Mouse (Mus musculus) left cerebral cortex, adult 8-10 months (tissue): ENCODE measurements at regions not wholly inside any gene's neighbourhood (a gene's known extent, or its start where the extent isn't known, plus 50 kb on each side); places are given as distances from the start of the nearest gene placed in this dataset.

Experiments
- DNase-seq, 2 experiments: peaks; one replicate each; pipeline ENCODE4 v3.0.0; 2022; ENCODE audit warnings: low spot score in 2 of 2

- DNase-seq: no peak
Measured at GRCm38 (mm10) chr19:50087277-50087676, 591.2 kb downstream of the Sorcs1 start.

GRCm38 (mm10) chr19:50077427-50078040 is 600.9 kb downstream of the Sorcs1 start:
- DNase-seq: no peak

DNA sequence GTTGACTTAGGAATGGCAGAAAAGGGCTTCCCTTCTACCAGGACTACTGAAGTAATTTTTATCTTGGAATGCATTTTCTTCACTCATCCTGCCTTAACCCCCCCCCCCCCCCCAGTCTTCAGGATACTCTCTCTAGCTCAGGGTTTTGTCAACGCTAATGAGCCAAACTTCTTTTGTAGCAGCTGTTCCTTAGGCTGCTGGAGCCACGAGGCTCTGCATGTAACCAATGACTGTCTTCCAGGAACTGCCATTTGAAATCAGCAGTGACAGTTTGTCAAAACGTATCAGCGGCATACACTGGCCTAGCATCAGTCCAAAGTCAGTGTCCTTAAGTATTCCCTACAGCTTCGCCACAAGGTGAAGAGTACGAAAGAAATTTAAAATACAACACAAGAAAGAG is 618.0 kb downstream of the Sorcs1 start:
- DNase-seq: no peak

- no peak for DNase-seq
Measured at GRCm38 (mm10) chr19:50052910-50053309, 625.5 kb downstream of the Sorcs1 start.

GRCm38 (mm10) chr19:50045761-50046160 is 632.7 kb downstream of the Sorcs1 start:
- no peak for DNase-seq

DNA sequence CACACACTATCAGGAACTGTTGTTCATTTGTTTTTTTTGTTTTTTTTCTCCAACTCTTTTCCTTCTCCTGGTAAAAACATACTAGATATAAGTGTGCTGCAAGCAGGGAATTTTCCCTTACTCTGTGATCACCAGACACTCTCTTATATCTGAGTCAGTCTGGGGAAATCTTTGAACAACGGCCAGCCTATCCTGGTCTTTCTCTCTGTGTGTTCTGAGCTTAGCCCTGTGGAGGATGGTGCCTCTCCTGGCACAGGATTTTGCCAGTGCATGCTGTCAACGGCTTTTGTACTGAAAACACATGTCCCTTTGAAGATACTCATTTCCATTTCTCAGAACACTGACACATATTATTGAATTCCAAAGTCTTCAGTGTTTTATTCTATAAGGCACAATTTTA is 664.8 kb downstream of the Sorcs1 start:
- DNase-seq: peak in 1 of 2 experiments; percentile 11

- no peak for DNase-seq
Measured at GRCm38 (mm10) chr19:50005248-50005647, 673.2 kb downstream of the Sorcs1 start.

DNA sequence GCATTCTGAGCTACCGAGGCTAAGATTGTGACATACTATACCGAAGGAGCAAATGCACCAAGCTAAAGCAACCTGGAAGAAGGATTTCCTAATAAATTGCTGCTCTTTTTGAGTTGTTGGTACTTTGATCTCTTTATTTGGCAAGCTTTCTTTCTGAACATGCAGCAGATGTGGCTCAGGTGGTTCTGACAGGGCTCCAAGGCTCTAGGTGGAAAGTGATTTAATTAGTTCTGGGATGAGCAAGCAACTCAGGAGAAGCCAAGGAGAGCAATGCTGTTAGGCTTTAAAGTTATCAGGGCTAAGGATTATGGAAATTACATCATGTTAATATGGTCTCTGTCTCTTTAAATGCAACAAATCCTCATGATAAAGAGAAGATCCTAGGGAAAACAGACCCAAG is 692.6 kb downstream of the Sorcs1 start:
- DNase-seq: no peak

GRCm38 (mm10) chr19:49966284-49966841 is 712.1 kb downstream of the Sorcs1 start:
- DNase-seq: peak; percentile 3 to 16

DNA sequence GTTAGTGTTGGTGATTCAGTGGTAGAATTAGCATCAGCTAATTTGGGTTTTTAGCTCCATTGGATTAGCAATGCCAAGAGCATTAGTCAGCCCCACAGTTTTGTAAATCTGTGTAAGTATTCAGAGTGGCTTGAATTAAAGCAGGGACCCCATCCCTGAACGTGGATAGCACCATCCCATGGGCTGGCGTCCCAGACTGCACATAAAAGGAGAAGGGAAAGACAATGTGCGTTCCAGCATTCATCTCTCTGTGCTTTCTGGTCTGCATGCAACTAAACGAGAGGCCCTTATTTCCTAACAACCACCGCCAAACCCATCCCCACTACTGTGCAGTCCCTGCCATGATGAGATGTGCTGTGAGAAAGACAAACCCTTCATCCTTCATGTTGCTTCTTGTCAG is 713.8 kb downstream of the Sorcs1 start:
- DNase-seq: peak in 1 of 2 experiments; percentile 4

- DNase-seq: no peak
Measured at GRCm38 (mm10) chr19:49958517-49958916, 719.9 kb downstream of the Sorcs1 start.

- DNase-seq: no peak
Measured at GRCm38 (mm10) chr19:49931202-49931601, 747.2 kb downstream of the Sorcs1 start.

GRCm38 (mm10) chr19:49911738-49912137 is 766.7 kb downstream of the Sorcs1 start:
- DNase-seq: no peak

GRCm38 (mm10) chr19:49880241-49880640 is 798.2 kb downstream of the Sorcs1 start:
- DNase-seq: no peak

GRCm38 (mm10) chr19:49860761-49861160 is 817.7 kb downstream of the Sorcs1 start:
- DNase-seq: peak; percentile 5 to 6

GRCm38 (mm10) chr19:49855481-49856035 is 822.9 kb downstream of the Sorcs1 start:
- no peak for DNase-seq

DNA sequence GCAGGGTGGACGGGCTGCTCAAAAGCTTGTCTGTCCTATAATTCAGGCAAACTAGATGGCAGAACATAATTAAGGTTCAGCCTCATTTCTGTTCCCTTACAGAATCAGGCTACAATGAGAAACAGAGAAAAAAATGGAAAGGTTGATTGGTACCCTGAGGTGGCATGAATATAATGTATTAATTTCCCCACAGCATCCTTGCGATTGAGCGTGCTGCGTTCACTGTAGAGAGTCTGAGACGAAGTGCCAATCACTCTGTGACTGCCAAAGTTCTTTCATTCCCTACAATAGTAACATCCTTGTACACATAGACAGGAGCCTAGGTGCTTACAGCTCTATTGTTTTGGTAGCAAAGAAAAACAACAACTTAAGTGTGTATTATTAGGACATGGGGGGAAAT is 836.5 kb downstream of the Sorcs1 start:
- DNase-seq: no peak

DNA sequence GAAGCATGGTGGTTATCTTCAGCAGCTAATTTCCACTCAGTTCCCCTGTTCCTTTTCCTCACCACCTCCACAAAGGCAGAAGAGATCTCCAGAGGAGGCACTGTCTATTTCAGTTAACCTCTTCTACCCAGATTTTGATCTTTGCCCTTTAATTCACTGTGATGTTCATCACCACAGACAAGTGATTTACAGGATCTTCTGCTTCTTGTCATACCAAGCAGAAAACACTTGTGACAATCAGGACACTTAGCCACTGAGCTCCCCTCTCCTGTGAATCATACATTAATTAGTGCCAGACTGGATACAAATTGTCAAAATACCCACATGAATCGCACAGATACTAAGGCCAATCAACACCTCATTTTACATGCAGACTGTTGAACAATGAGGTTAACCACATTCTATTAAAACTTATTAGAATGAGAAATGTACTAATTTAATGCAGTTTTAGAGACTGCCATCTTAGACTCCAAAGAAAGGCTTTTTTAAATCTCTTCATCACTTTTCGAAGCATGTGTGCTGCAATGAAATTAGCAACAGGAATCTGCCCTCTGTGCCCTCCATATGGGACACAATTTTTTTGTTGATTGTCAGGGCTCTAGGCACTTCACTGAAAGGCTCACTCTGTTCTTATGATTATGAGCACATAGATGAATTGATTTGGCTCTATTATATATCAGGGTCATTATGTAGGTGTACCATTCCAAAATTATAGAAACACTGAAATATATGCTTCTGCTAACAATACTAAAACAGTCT is 839.1 kb downstream of the Sorcs1 start:
- no peak for DNase-seq

DNA sequence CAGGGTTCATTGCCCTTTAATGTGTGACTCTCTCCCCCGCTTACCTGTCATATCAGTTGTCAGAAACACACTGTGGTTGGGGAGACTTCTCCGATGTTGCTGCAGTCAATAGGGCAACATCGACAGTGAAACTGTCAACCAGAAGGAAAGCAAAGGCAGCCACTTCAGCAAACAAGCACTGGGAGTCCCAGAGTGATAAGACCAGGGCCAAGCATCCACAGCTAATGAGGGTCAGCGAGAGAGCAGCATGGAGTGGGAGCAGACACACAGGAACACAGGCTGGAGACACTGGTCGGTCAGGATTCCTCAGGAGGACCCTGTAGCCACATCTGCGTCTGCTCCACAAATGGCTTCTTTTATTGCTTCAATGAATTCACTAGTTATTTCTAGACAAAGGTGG is 847.5 kb downstream of the Sorcs1 start:
- no peak for DNase-seq

- no peak for DNase-seq
Measured at GRCm38 (mm10) chr19:49805636-49806397, 872.6 kb downstream of the Sorcs1 start.
